Mouse (Mus musculus) right cerebral cortex, postnatal 4 days (tissue): ENCODE measurements at regions not wholly inside any gene's neighbourhood (a gene's known extent, or its start where the extent isn't known, plus 50 kb on each side); places are given as distances from the start of the nearest gene placed in this dataset.

Experiments
- DNase-seq: peaks from one replicate; pipeline ENCODE4 v3.0.0-alpha.2; 2022

GRCm38 (mm10) chr9:17294327-17294726 is 793.2 kb upstream of the Fat3 start:
- no peak for DNase-seq

DNA sequence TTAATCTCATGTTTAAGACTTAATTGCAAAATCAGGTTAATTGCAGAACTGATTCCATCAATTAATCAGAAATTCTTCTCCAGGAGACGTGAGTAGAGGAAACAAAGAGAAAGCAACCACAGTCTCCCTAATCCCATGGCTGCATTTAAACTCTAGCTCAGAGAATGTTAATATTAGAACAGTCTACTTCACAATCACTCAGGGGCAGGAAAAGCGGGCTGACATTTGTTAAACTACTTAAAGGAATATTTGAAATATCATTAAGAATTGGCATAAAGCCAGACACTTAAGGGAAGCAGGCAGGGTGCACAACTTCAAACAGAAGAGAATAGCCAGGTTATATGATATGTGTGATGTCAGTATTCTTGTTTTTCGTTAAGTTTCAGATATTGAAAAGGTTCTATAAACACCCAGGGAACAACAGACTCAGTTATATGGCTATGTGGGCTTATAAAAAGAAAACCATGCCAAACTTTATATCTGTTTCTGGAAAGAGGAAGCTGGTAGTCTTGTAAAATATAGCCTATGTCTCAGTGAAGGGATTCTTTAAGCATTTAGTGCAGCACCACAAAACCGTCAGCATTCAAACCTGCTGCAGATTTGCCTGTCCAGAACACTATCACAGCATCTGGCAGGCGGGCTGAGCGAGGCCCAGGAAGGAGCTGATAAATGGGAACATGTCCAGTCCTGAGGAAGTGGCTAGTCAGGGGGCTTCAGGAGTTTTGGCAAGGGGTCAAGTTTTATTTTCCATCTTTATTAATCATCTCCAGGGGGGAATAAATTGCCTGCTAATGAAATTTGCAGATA is 787.9 kb upstream of the Fat3 start:
- DNase-seq, result no peak

DNA sequence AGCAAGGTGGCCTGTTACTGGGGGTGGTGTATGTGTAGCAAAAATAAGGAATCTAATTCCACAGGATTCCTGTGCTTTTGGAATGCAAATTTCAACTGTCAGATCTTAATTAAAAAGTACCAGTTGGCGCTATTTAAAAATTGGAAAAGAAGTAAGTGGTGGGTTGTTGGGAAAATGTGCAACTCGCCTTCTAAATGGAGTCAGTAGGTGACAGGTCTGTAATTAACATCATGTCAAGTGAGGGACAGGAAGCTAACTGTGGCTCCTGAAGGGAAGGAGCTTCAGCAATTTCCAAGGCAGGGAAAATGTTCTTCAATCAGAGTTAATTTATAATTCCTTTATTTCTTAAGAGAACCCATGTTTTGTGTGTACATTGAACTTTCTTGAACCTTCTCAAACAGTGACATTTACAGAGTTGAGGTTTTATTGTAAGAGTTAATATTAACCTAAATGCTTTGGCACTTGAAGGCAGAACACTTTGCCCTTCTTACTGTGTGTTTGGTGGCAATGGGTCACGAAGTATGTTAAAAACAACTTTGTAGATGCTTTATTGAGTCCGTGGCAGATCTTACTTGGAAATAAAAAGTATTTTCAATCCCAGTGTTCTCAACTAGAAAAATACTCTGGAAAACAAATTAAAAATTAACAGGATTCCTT is 778.4 kb upstream of the Fat3 start:
- no peak for DNase-seq

DNA sequence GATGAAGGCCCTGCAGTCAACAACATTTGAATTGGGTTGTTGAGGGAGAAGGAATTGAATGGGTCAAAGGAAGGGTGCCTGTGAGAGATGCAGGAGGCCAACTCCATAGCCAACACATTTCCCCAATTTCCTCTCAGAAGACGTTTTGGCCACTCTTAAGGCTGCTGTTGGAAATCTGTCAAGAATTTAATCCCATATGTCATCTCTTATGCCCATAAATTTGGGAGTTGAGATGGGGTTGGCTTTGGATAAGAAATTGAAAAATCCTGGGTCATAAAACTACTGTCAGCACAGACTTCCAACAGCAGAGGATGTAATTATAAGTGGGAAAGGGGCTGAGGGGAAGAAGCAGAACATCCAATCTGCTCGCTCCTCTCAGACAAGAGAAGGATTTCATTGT is 771.5 kb upstream of the Fat3 start:
- DNase-seq, result no peak

GRCm38 (mm10) chr9:17269624-17270023 is 768.5 kb upstream of the Fat3 start:
- peak; percentile 4 for DNase-seq

DNA sequence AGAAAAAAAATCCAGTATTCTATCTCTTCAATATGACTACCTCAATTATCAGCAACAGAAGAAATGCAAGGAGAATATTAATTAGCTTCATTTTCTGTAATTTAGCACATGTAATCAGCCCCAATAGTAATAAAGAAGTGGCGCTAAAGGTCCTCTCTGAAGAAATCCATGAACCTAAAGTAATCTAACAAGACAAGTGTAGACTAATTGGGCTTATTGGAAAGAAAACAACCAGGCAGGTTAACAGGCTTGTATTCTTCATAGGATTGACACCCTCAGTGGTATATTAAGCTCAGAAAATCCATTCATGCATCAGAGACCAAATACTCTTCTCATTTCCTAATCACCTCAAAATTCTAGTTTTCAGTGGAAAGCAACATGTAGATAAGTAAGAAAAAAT is 756.1 kb upstream of the Fat3 start:
- no peak for DNase-seq

DNA sequence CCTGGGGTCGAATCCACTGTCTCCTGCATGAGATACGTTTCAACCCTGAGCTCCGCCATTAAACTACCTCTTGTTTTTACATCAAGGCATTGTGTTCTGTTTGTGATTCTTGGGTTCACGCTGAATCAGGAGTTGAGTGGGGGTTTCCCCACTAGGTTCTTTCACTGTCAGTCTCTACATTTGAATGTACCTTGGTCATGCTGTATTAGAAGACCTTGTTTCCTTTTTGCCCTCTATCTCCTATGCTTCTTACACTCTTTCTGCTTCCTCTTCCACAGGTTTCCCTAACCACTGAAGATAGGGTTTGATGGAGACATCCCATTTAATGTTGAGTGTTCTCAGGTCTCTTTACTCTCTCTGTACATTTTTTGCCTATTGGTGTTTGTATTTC is 726.0 kb upstream of the Fat3 start:
- no peak for DNase-seq

DNA sequence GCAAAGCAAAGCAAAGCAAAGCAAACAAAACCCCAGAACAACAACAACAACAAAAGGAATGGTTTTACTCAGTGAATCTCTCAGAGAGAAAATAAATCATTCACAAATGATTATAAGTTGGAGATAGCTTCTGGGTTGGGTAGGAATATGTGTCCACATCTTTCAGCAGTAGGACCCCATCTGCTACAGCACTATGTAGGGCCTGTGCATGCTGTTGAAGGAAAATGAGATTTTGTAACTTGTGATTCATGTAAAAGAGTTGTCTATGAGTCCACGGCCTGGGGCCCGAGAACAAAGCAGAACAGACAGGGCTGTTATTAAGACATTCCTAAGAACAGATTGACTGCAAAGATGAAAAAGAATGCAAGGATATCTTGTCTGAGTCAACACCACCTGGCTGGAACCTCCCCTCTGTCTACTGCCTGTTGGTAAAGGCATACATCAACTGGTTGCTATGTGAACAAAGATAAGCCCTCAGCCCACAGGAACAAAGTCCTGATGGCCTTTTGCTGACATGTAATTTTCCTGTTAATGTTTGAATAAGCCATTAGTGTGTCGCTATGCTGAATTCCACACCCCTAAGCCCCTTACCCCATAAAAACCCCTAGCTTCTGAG is 725.5 kb upstream of the Fat3 start:
- no peak for DNase-seq

DNA sequence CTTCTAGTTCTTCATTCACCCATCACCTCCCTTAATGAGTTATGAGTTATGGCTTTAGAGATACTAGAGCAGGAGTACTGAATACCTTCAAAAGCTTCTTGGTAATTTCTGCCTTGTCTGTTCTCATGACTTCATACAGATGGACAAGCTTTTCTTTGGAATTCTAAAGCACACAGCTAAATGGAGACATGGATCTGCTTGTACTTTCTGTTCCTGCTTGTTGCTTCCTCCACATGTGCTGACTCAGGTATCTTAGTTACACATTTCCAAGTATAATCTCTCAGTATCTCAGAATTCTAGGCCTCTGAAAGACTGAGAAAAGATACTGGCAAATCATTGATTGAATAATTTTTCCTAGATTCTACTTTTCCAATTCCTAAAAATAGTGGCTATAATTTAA is 694.3 kb upstream of the Fat3 start:
- DNase-seq, result no peak

- DNase-seq, result no peak
These were observed 688.5 kb upstream of the Fat3 start for GRCm38 (mm10) chr9:17189552-17189951.

GRCm38 (mm10) chr9:17168193-17168592 is 667.1 kb upstream of the Fat3 start:
- DNase-seq, result no peak

DNA sequence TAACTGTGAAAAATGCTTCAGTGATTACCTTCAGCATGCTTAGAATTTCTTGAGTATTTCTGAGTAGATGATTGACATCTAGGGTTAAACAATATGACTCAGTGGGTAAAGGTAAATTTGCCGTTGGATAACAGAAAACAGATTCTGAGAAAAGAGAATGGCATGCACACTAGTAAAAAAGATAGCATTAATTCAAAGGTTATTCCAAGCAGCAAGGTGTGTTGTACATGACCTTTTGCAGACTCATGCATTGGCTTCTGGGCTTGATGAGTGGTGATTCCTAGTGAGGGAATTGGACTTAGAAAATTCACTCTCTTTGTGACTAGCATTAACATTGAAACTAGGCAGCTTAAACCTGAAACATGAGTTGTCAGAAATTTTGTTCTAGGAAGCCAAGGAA is 665.2 kb upstream of the Fat3 start:
- no peak for DNase-seq

- no peak for DNase-seq
These were observed 657.6 kb upstream of the Fat3 start for GRCm38 (mm10) chr9:17158481-17159366.

GRCm38 (mm10) chr9:17152369-17152768 is 651.3 kb upstream of the Fat3 start:
- peak; percentile 7 for DNase-seq

DNA sequence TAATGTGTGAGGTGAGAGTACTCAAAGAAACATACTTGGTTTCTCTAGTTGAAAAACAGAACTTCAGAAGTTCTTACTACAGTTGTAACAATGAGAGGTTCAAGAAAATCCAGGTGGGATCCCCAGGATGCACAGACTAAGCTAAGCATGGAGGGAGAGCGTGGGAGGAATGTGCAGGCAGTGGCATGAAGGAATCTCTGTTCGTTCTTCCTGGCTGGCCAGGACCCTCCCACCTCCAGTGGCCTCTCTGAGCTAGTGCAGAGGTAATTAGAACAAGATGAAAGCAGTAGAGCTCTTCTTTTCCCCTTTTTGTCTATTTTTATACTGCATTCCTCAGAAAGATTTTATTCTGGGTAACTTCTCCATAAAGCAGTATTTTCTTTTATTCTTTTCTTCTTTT is 648.3 kb upstream of the Fat3 start:
- no peak for DNase-seq
